Mouse (Mus musculus): Measurements from ENCODE around the gene Prm3. TPM values are rescaled to one million over a fixed set of nuclear protein-coding genes. Genes with fewer than 3 reads are reported as not detected.
A peak's percentile ranks its signal among the peaks of the same experiment; 100 is the strongest.

The Prm3 gene
- polyA plus RNA-seq (2016; fragmentation: Nextera tagmentation; extraction: Ambion mirVana), result not detected in 2 replicates

DNA sequence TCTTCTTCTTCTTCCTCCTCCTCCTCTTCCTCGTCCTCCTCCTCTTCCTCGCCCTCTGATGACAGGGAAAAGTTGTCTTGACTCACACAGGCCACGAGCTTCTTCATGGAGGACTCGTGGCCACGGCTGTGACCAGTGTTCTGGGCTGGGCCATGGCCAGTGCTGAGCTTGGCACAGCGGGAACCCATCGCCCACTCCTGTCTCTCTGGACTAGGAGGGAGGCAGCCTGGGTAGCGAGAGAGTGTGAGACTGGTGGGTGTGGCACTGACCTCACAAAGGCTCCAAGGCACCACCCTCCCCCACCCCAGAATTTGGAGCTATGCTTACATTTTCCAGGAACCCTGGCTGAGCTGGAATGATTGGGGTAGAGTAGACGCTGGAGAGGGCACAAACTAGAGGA lies at the start of gene Prm3:
Prm3 (minus strand) TSS at position 213 of the 400 bp plus-strand sequence.
- Histone ChIP-seq H3K4me2 (no peak within 1 kb of the TSS), H3K27ac (no peak within 1 kb of the TSS), H3K4me3 (replicated peaks) (no peak within 1 kb of the TSS), H3K27me3 (peaks cover 20% of the 10 kb centered on the region), H3K36me3 (no peaks in the 10 kb centered on the region), H3K9me3 (no peaks in the 10 kb centered on the region), H3K4me1 (replicated peaks) (peaks cover 16% of the 10 kb centered on the region; the same call in 1 of the 2 replicates), H3K9ac (replicated peaks) (no peak within 1 kb of the TSS)
- no peak for ATAC-seq (ENCODE audit: insufficient number of reproducible peaks, insufficient read depth, low FRiP score, low TSS enrichment, low read depth)
- WGBS, result 78% methylated on average over 9 of the region's 9 CpGs

DNA sequence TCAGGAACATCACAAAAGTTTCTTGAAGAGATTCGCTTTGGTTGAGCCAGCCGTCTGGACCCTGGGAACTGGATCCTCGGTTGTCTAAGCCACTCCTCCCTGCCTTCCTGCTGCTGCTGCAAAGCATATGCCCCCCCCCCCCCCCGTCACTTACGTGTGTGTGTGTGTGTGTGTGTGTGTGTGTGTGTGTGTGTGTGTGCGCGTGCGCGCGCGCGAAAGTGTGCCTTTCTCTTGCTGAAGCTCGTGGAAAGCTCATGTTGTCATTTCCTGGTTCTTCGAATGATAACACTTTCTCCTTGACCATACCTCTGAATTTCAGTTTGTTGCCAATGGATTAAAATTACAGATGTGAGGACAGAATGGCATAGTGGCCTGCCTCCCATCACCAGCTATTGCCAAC lies 49.3 kb upstream of the Prm3 start:
- H3K9me3 ChIP-seq, result no peaks in the 10 kb centered on the region
- H3K27me3 ChIP-seq, result no peaks in the 10 kb centered on the region
- H3K9ac ChIP-seq (replicated peaks), result no peak overlapping the region
- 0 out of 2 replicates have a peak overlapping the region, but pooled peaks have one; percentile 60 for H3K27ac ChIP-seq
- peaks cover 55% of the 10 kb centered on the region for H3K4me1 ChIP-seq (replicated peaks)
- ATAC-seq (ENCODE audit: insufficient number of reproducible peaks, insufficient read depth, low FRiP score, low TSS enrichment, low read depth), result no peak
- H3K36me3 ChIP-seq, result peaks cover 14% of the 10 kb centered on the region; the same call in 1 of the 2 replicates
- H3K4me2 ChIP-seq, result no peak overlapping the region
- 85% methylated on average over 7 of the region's 14 CpGs for WGBS
- no peak overlapping the region for H3K4me3 ChIP-seq (replicated peaks)

DNA sequence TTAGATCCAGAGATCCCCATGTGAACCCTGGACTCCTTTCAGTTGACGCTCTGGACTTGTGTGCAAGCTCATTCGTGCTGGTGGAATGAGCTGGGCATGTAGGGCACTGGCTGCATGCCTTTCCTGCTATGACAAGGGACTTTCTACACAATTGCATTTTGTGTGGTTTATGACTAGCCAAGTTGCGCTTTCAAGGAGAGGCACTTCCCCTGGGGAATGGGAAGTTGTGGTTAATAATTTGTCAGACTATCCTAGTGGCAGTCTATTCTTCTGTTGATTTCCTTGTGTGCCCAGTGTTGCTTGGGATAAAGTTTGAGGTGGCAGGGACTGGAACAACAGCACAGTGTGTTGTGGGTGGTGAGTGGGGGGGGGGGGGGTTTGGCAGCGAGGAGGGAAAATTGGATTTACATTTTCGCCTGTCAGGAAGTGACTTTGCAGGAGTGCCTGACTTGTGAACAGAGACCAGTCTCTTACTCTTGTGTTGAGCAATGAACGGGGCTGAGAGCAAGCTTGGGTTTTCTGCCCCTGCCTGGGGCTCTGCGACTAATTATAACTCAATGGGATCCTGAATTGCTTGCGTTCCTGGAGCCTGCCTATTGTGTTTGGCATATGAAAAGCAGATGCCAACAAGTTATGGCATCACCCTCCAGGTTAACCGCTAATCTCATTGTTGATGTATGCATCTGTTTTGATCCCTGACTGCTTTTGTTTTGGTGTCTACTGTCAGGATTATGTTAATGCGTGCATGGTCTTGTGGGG lies 48.0 kb upstream of the Prm3 start:
- 38% methylated on average over 10 of the region's 10 CpGs for WGBS
- ATAC-seq (ENCODE audit: insufficient number of reproducible peaks, insufficient read depth, low FRiP score, low TSS enrichment, low read depth), result no peak
- Histone ChIP-seq H3K27me3 (no peaks in the 10 kb centered on the region), H3K9ac (replicated peaks) (no peak overlapping the region), H3K36me3 (peaks cover 14% of the 10 kb centered on the region; the same call in 1 of the 2 replicates), H3K4me3 (replicated peaks) (no peak overlapping the region), H3K4me2 (0 out of 2 replicates have a peak overlapping the region, but pooled peaks have one; percentile 2), H3K9me3 (no peaks in the 10 kb centered on the region), H3K27ac (peak overlapping the region; percentile 60), H3K4me1 (replicated peaks) (peaks cover 45% of the 10 kb centered on the region)

DNA sequence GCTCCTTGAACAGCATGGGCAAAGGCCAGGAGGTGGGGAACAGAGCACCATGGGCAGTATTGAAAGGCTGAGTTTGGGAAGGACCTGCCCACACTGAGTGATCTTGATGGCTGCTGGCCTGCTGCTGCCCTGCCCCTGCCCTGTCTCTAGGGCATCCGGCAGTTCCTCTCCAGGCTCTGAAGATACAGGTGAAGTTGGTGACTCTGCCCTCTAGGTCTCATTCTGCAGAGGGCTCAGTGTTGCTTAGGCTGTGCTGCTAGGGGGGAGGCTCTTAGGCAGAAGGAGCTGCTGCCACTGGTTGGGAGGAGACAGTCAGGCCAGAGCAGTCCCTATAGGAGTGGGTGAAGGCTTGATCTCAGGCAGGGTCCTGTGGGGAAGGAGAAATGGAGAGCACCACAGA lies 47.2 kb upstream of the Prm3 start:
- no peak for ATAC-seq (ENCODE audit: insufficient number of reproducible peaks, insufficient read depth, low FRiP score, low TSS enrichment, low read depth)
- Histone ChIP-seq H3K4me1 (replicated peaks) (peaks cover 40% of the 10 kb centered on the region), H3K27me3 (no peaks in the 10 kb centered on the region), H3K9me3 (no peaks in the 10 kb centered on the region), H3K4me3 (replicated peaks) (no peak overlapping the region), H3K9ac (replicated peaks) (no peak overlapping the region), H3K27ac (peak overlapping the region; percentile 60; the same call in 1 of the 2 replicates), H3K4me2 (no peak overlapping the region), H3K36me3 (peaks cover 14% of the 10 kb centered on the region; the same call in 1 of the 2 replicates)
- WGBS, result 90% methylated on average over 1 of the region's 1 CpGs

DNA sequence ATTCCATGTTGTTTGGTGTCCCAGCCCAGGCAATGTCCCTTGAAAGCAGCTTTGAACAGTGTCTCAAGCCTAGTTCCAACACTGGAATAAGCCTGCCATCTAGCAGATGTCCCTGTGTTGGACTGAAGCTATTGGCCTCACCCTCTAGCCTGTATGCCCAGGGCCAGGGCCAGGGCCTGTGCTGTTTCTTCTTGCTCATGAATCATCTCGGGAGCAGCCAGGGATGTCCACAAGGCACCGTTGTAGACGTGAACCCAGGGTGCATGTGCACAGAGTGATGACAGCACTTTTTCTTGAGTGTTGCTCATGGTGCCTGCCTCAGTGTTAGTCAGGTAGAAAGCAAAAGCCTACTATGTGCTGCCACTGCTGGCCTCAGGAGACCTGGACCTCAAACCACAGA lies 46.5 kb upstream of the Prm3 start:
- Histone ChIP-seq H3K27me3 (no peaks in the 10 kb centered on the region), H3K9ac (replicated peaks) (no peak overlapping the region), H3K4me2 (no peak overlapping the region), H3K4me3 (replicated peaks) (no peak overlapping the region), H3K9me3 (no peaks in the 10 kb centered on the region), H3K27ac (no peak overlapping the region), H3K4me1 (replicated peaks) (peaks cover 38% of the 10 kb centered on the region), H3K36me3 (peaks cover 14% of the 10 kb centered on the region; the same call in 1 of the 2 replicates)
- 90% methylated on average over 3 of the region's 3 CpGs for WGBS
- ATAC-seq (ENCODE audit: insufficient number of reproducible peaks, insufficient read depth, low FRiP score, low TSS enrichment, low read depth), result no peak

DNA sequence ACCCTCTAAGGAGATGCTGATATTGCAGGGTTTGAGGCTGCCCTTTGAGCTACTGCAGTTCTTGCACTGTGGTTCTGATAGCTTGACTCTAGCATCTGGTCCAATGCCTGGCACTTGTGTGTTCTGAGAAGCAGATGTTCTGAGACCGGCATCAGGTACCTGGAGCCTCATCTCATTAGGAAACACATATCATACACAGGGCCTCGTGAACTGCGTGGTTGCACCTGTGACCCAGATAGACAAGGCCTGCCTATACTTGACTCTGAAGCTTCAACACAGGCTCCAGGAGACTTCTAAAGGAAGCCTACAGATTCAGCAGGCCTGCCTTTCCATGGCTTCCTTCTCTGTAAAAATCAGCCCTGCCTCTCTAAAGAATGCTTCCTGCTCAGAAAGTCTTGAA lies 45.7 kb upstream of the Prm3 start:
- WGBS, result 91% methylated on average over 3 of the region's 3 CpGs
- no peak for ATAC-seq (ENCODE audit: insufficient number of reproducible peaks, insufficient read depth, low FRiP score, low TSS enrichment, low read depth)
- Histone ChIP-seq H3K4me1 (replicated peaks) (peaks cover 36% of the 10 kb centered on the region), H3K4me2 (no peak overlapping the region), H3K4me3 (replicated peaks) (no peak overlapping the region; the same call in 1 of the 2 replicates), H3K36me3 (peaks cover 14% of the 10 kb centered on the region; the same call in 1 of the 2 replicates), H3K27ac (no peak overlapping the region), H3K9ac (replicated peaks) (no peak overlapping the region), H3K9me3 (no peaks in the 10 kb centered on the region), H3K27me3 (no peaks in the 10 kb centered on the region)

DNA sequence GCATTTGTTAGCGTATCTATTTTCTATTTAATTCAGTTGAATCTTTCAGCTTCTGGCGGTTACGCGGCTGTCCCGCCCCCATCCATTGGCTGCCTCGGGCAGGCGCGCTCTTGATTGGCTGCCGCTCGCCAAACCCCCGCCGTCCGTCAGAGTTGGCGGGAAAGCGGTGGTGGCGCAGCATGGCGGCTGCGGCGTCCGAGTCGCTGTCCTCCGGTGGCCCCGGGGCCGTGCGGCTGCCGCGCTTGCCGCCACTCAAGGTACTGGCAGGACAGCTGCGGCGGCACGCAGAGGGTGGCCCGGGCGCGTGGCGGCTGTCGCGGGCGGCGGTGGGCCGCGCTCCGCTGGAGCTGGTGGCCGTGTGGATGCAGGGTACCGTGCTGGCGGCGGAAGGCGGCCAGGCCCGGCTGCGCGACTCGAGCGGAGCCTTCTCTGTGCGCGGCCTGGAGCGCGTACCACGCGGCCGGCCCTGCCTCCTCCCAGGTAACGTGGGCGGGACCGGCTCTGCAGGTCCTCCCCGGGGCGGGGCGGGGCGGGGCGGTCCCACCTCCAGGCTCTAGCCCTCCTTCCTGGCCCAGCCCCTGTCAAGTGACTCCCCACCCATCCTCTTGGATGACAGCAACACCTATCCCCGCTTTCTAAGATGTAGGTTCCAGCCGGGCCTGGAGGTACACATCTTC lies 44.3 kb upstream of the Prm3 start, which contains the start of gene Rmi2:
Rmi2 (plus strand) TSS at position 149 of the 677 bp plus-strand sequence.
- ATAC-seq (ENCODE audit: insufficient number of reproducible peaks, insufficient read depth, low FRiP score, low TSS enrichment, low read depth), result peak; percentile 89
- WGBS, result under 1% methylated on average over 64 of the region's 69 CpGs
- Histone ChIP-seq H3K9me3 (no peaks in the 10 kb centered on the region), H3K4me1 (replicated peaks) (peaks cover 34% of the 10 kb centered on the region), H3K36me3 (peaks cover 2% of the 10 kb centered on the region; the same call in 1 of the 2 replicates), H3K27ac (peak within 1 kb of the TSS; percentile 96), H3K27me3 (no peaks in the 10 kb centered on the region), H3K9ac (replicated peaks) (peak within 1 kb of the TSS; percentile 90), H3K4me3 (replicated peaks) (peak within 1 kb of the TSS; percentile 88), H3K4me2 (peak within 1 kb of the TSS; percentile 82)

DNA sequence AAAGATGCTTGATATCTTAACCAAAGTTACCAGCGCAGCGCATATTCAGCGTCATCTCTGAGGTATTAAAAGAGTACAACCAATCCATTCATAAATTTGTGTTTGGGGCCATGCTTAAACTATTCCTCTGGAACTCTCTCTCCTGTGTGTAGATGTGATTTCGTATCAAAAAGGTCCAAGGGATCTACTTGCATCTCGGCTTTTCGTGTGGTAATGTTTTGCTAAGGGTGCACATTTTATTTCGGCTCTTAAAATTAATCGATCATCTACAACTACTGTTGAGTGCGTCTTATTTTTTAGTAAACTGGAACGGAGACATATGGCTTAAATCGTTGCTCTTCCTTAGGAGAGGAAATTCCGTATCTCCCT lies 43.8 kb upstream of the Prm3 start:
- Histone ChIP-seq H3K4me2 (peak overlapping the region; percentile 82), H3K9me3 (no peaks in the 10 kb centered on the region), H3K27ac (no peak overlapping the region; the same call in 1 of the 2 replicates), H3K4me3 (replicated peaks) (peak overlapping the region; percentile 88), H3K36me3 (no peaks in the 10 kb centered on the region), H3K27me3 (no peaks in the 10 kb centered on the region), H3K4me1 (replicated peaks) (peaks cover 29% of the 10 kb centered on the region), H3K9ac (replicated peaks) (peak overlapping the region; percentile 90)
- ATAC-seq (ENCODE audit: insufficient number of reproducible peaks, insufficient read depth, low FRiP score, low TSS enrichment, low read depth), result no peak
- WGBS, result 12% methylated on average over 12 of the region's 12 CpGs

DNA sequence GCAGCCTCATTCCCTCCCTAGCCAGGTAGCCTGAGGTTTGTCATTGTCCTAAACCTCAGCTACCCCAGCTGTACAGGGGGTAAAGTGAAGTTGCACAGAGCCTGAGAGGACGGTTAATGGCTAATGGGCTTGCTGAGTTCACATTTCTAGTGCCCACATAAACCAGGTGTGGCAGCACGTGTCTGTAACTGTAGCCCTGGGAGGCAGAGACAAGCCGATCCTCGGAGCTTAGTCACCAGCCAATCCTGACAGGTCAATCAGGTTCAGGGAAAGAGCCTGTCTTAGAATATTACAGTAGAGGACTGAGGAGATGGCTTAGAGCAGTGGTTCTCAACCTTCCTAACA lies 37.7 kb upstream of the Prm3 start:
- Histone ChIP-seq H3K4me3 (replicated peaks) (no peak overlapping the region), H3K27ac (no peak overlapping the region), H3K4me1 (replicated peaks) (peaks cover 21% of the 10 kb centered on the region), H3K4me2 (no peak overlapping the region), H3K27me3 (no peaks in the 10 kb centered on the region), H3K9ac (replicated peaks) (no peak overlapping the region), H3K36me3 (no peaks in the 10 kb centered on the region), H3K9me3 (0 out of 2 replicates have a peak, but pooled peaks cover under 1% of the 10 kb centered on the region)
- WGBS, result 55% methylated on average over 4 of the region's 4 CpGs
- no peak for ATAC-seq (ENCODE audit: insufficient number of reproducible peaks, insufficient read depth, low FRiP score, low TSS enrichment, low read depth)

DNA sequence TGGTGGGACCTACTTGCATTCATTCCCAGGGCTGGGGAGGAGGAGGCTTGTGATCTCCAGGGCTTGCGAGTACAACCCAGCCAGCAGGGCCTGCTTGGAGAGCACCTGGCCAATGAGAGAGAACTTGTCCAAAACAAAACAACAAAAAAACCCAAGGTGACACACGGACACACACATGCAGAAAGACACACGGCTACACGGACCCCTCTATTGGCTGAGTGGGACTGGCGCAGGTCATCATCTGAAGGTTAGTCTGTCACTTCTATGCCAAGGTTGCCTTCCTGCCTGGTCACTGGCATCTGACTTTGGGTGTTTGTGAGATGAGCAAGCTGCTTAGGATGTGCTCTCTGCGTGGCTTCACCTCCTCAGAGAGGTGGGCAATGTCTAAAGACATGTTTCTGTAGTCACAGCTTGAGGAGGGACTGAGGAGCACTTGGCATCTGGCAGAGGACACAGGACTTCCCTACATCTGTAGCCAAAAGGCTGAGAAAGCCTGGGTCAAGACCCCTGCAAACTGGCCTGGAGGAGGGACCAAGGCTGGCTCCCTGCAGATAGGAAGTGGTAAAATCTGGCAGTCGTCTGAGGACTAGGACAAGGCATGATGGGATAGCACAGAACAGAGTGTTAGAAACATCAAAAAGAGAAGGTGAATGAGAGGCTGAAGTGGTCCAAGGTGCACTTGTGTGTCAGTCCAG lies 37.2 kb upstream of the Prm3 start:
- H3K4me1 ChIP-seq (replicated peaks), result peaks cover 21% of the 10 kb centered on the region
- WGBS, result 75% methylated on average over 7 of the region's 7 CpGs
- H3K36me3 ChIP-seq, result no peaks in the 10 kb centered on the region
- no peak overlapping the region for H3K27ac ChIP-seq
- H3K9ac ChIP-seq (replicated peaks), result no peak overlapping the region
- H3K9me3 ChIP-seq, result 0 out of 2 replicates have a peak, but pooled peaks cover 2% of the 10 kb centered on the region
- H3K4me3 ChIP-seq (replicated peaks), result no peak overlapping the region
- no peak overlapping the region for H3K4me2 ChIP-seq
- H3K27me3 ChIP-seq, result no peaks in the 10 kb centered on the region
- no peak for ATAC-seq (ENCODE audit: insufficient number of reproducible peaks, insufficient read depth, low FRiP score, low TSS enrichment, low read depth)

DNA sequence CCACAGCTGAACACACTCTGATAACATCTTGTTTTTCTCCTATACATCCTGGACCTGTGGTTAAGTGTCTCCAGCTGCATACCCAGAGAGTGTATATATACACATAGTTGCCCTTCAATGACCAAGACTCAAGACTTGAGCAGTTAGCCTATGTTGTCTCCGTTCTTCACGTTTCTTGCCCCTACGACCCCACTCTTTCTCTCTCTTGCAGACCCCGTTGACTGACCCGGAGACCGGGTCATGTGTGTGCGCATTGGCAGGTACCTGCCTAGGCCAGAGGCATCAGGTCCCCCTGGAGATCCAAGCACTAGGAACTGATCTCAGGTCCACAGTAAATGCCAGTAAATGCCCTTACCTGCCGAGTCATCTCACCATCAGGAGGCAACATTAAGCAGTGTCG lies 36.6 kb upstream of the Prm3 start:
- Histone ChIP-seq H3K9ac (replicated peaks) (no peak overlapping the region), H3K9me3 (0 out of 2 replicates have a peak, but pooled peaks cover 2% of the 10 kb centered on the region), H3K4me1 (replicated peaks) (peaks cover 21% of the 10 kb centered on the region), H3K27ac (no peak overlapping the region), H3K36me3 (no peaks in the 10 kb centered on the region), H3K4me3 (replicated peaks) (no peak overlapping the region), H3K27me3 (no peaks in the 10 kb centered on the region), H3K4me2 (no peak overlapping the region)
- no peak for ATAC-seq (ENCODE audit: insufficient number of reproducible peaks, insufficient read depth, low FRiP score, low TSS enrichment, low read depth)
- 89% methylated on average over 9 of the region's 9 CpGs for WGBS

All from limb, embryonic 12.5 days (tissue).